Mouse (Mus musculus) intestine, postnatal 0 days (tissue): ENCODE data around the gene Abl1. TPM values are rescaled to one million over a fixed set of nuclear protein-coding genes. Genes with fewer than 3 reads are reported as not detected.

Experiments
- ATAC-seq: fragments of 200-750 bp; cut with Nextera tagmentation; 2 replicates; pipeline ENCODE4 v1.8.0; 2017; ENCODE audit warnings: mild to moderate bottlenecking, moderate TSS enrichment, moderate library complexity
- H3K27ac ChIP-seq: fragments of 300-500 bp; sonication (generic); 2 replicates; pipeline ENCODE4 v1.5.1; 2014; ENCODE audit warnings: mild to moderate bottlenecking, low read depth, low read length, moderate library complexity
- H3K27me3 ChIP-seq: fragments of 300-500 bp; sonication (generic); replicated peaks from 2 replicates; pipeline ENCODE4 v1.6.1; 2014; ENCODE audit warnings: low read length, mixed read lengths; ENCODE audit not compliant: control insufficient read depth, insufficient read depth
- H3K36me3 ChIP-seq: fragments of 300-500 bp; sonication (generic); 2 replicates; pipeline ENCODE4 v1.6.1; 2014; ENCODE audit warnings: mild to moderate bottlenecking, moderate library complexity; ENCODE audit not compliant: control insufficient read depth, insufficient read depth
- H3K4me1 ChIP-seq: fragments of 300-500 bp; sonication (generic); replicated peaks from 2 replicates; pipeline ENCODE4 v1.6.1; 2014; ENCODE audit warnings: antibody characterized with exemption, low read length, mixed read lengths; ENCODE audit not compliant: control insufficient read depth, insufficient read depth
- H3K4me2 ChIP-seq: fragments of 300-500 bp; sonication (generic); replicated peaks from 2 replicates; pipeline ENCODE4 v1.6.1; 2014; ENCODE audit warnings: low read depth, mild to moderate bottlenecking, moderate library complexity
- H3K4me3 ChIP-seq: fragments of 300-500 bp; sonication (generic); 2 replicates; pipeline ENCODE4 v1.5.1; 2014; ENCODE audit warnings: low read depth, low read length
- H3K9ac ChIP-seq: fragments of 300-500 bp; sonication (generic); 2 replicates; pipeline ENCODE4 v1.6.1; 2014; ENCODE audit warnings: mild to moderate bottlenecking, low read depth, low read length
- H3K9me3 ChIP-seq: fragments of 300-500 bp; sonication (generic); 2 replicates; pipeline ENCODE4 v1.6.1; 2016; ENCODE audit warnings: mixed run types; ENCODE audit not compliant: control insufficient read depth
- CTCF ChIP-seq: sonication (generic); IDR thresholded peaks from 2 replicates; pipeline ENCODE4 v1.5.1; 2016; ENCODE audit warnings: low read depth, mild to moderate bottlenecking, control low read depth, antibody characterized with exemption, moderate library complexity
- WGBS: fragments of 180-500 bp; shearing (Covaris S2); extraction: QIAGEN DNeasy Blood & Tissue Kit; methylation state at CpG from one replicate; pipeline ENCODE4 v1.1.7; 2014; 5-methylcytosine and 5-hydroxymethylcytosine counted together
- polyA plus RNA-seq: library from polyadenylated mRNA; unstranded; fragments of >200 nt; fragmentation: Nextera tagmentation; extraction: Ambion mirVana; gene quantifications from 2 replicates; pipeline ENCODE4 v1.2.1, GENCODE M21; 2015

The Abl1 gene
- polyA plus RNA-seq, 1 experiment from 2014 or later = 13.4 TPM

GRCm38 (mm10) chr2:31782958-31783602 is 94.9 kb downstream of the Abl1 start:
- no peak overlapping the region for H3K27ac ChIP-seq
- H3K36me3 ChIP-seq = peaks cover 82% of the 10 kb centered on the region
- H3K9me3 ChIP-seq = no peaks in the 10 kb centered on the region
- no peak for ATAC-seq
- WGBS = 76% methylated on average over 8 of the region's 8 CpGs
- TF ChIP-seq CTCF = peak; percentile 59
- H3K4me3 ChIP-seq = no peak overlapping the region
- H3K4me2 ChIP-seq = no peak overlapping the region
- no peaks in the 10 kb centered on the region for H3K4me1 ChIP-seq
- no peak overlapping the region for H3K9ac ChIP-seq
- H3K27me3 ChIP-seq = no peaks in the 10 kb centered on the region

- TF ChIP-seq CTCF = peak; percentile 99
- H3K9ac ChIP-seq = no peak overlapping the region
- peaks cover 77% of the 10 kb centered on the region for H3K36me3 ChIP-seq
- no peaks in the 10 kb centered on the region for H3K27me3 ChIP-seq
- H3K4me3 ChIP-seq = no peak overlapping the region
- H3K4me1 ChIP-seq = no peaks in the 10 kb centered on the region
- 26% methylated on average over 9 of the region's 9 CpGs for WGBS
- H3K9me3 ChIP-seq = no peaks in the 10 kb centered on the region
- no peak overlapping the region for H3K27ac ChIP-seq
- ATAC-seq = peak; percentile 58
- H3K4me2 ChIP-seq = no peak overlapping the region
These were observed 96.9 kb downstream of the Abl1 start for GRCm38 (mm10) chr2:31785074-31785473.

- H3K4me1 ChIP-seq = no peaks in the 10 kb centered on the region
- H3K27me3 ChIP-seq = no peaks in the 10 kb centered on the region
- no peak for ATAC-seq
- no peak overlapping the region for H3K4me3 ChIP-seq
- TF ChIP-seq CTCF = peak; percentile 95
- H3K9me3 ChIP-seq = no peaks in the 10 kb centered on the region
- H3K9ac ChIP-seq = no peak overlapping the region
- H3K27ac ChIP-seq = no peak overlapping the region
- WGBS = 19% methylated on average over 7 of the region's 7 CpGs
- no peak overlapping the region for H3K4me2 ChIP-seq
- H3K36me3 ChIP-seq = peaks cover 78% of the 10 kb centered on the region
These were observed 98.9 kb downstream of the Abl1 start for GRCm38 (mm10) chr2:31787029-31787428.

- Histone ChIP-seq H3K27me3 (no peaks in the 10 kb centered on the region), H3K4me1 (no peaks in the 10 kb centered on the region), H3K27ac (no peak overlapping the region), H3K4me2 (no peak overlapping the region), H3K9me3 (no peaks in the 10 kb centered on the region), H3K36me3 (peaks cover 82% of the 10 kb centered on the region), H3K4me3 (no peak overlapping the region), H3K9ac (no peak overlapping the region)
- no peak for ATAC-seq
- TF ChIP-seq CTCF = peak; percentile 43; the same call in 1 of the 2 replicates
- WGBS = 76% methylated on average over 3 of the region's 3 CpGs
These were observed 100.1 kb downstream of the Abl1 start for GRCm38 (mm10) chr2:31788227-31788626.

- no peak for ATAC-seq
These were observed 101.0 kb downstream of the Abl1 start for GRCm38 (mm10) chr2:31789215-31789614.

GRCm38 (mm10) chr2:31790728-31791251 is 102.6 kb downstream of the Abl1 start:
- no peak overlapping the region for H3K9ac ChIP-seq
- H3K36me3 ChIP-seq = peaks cover 84% of the 10 kb centered on the region
- no peaks in the 10 kb centered on the region for H3K9me3 ChIP-seq
- H3K4me2 ChIP-seq = no peak overlapping the region
- 88% methylated on average over 13 of the region's 13 CpGs for WGBS
- no peak overlapping the region for H3K27ac ChIP-seq
- no peaks in the 10 kb centered on the region for H3K27me3 ChIP-seq
- ATAC-seq = no peak
- TF ChIP-seq CTCF = no peak
- H3K4me3 ChIP-seq = no peak overlapping the region
- no peaks in the 10 kb centered on the region for H3K4me1 ChIP-seq

More at GRCm38 (mm10) chr2:31789215-31789614, 101.0 kb downstream of the Abl1 start:
- Histone ChIP-seq H3K27me3 (no peaks in the 10 kb centered on the region), H3K4me2 (no peak overlapping the region), H3K4me3 (no peak overlapping the region), H3K27ac (no peak overlapping the region; the same call in 1 of the 2 replicates), H3K4me1 (no peaks in the 10 kb centered on the region), H3K9ac (no peak overlapping the region), H3K36me3 (peaks cover 83% of the 10 kb centered on the region), H3K9me3 (no peaks in the 10 kb centered on the region)
- no peak for TF ChIP-seq CTCF
- 92% methylated on average over 2 of the region's 2 CpGs for WGBS
